Mouse (Mus musculus): Measurements from ENCODE around the gene 1500009C09Rik. TPM values are rescaled to one million over a fixed set of nuclear protein-coding genes. Genes with fewer than 3 reads are reported as not detected.

Gene 1500009C09Rik
- total and polyA plus RNA-seq, 2 experiments from 2014 or later, result 17.9 to 156 TPM

- peak; percentile 69 for DNase-seq (ENCODE audit: low spot score)
- no peaks in the 10 kb centered on the region for H3K36me3 ChIP-seq (ENCODE audit: insufficient read depth, low read length)
- no peak overlapping the region for H3K4me2 ChIP-seq (ENCODE audit: low read depth, low read length, poor library complexity, severe bottlenecking)
- no peak overlapping the region for H3K4me3 ChIP-seq (ENCODE audit: low read depth, low read length)
- no peak overlapping the region for H3K9ac ChIP-seq (replicated peaks; ENCODE audit: low read length, poor library complexity, severe bottlenecking)
- ATAC-seq (ENCODE audit: low FRiP score), result 0 out of 2 replicates have a peak, but pooled peaks have one; percentile 17
- TF ChIP-seq CTCF (IDR thresholded peaks at IDR 0.05), result no peak
- H3K27ac ChIP-seq (ENCODE audit: low read depth, low read length), result peak overlapping the region; percentile 51; the same call in 1 of the 2 replicates
- no peaks in the 10 kb centered on the region for H3K9me3 ChIP-seq (ENCODE audit: low read length)
- WGBS, result 84% methylated on average over 9 of the region's 9 CpGs
- H3K4me1 ChIP-seq (ENCODE audit: insufficient read depth, low read length), result peaks cover 12% of the 10 kb centered on the region; the same call in 1 of the 2 replicates
- no peaks in the 10 kb centered on the region for H3K27me3 ChIP-seq (ENCODE audit: insufficient read depth, low read length)
Observed at GRCm38 (mm10) chr15:82268783-82269182, 16.6 kb downstream of the 1500009C09Rik start.

- no peaks in the 10 kb centered on the region for H3K27me3 ChIP-seq (ENCODE audit: insufficient read depth, low read length)
- H3K9me3 ChIP-seq (ENCODE audit: low read length), result no peaks in the 10 kb centered on the region
- no peak overlapping the region for H3K4me2 ChIP-seq (ENCODE audit: low read depth, low read length, poor library complexity, severe bottlenecking)
- H3K4me1 ChIP-seq (ENCODE audit: insufficient read depth, low read length), result peaks cover 15% of the 10 kb centered on the region; the same call in 1 of the 2 replicates
- DNase-seq (ENCODE audit: low spot score) (peak; percentile 88), ATAC-seq (ENCODE audit: low FRiP score) (no peak)
- peak overlapping the region; percentile 19; the same call in 1 of the 2 replicates for H3K9ac ChIP-seq (replicated peaks; ENCODE audit: low read length, poor library complexity, severe bottlenecking)
- TF ChIP-seq CTCF (IDR thresholded peaks at IDR 0.05), result peak; percentile 91
- no peaks in the 10 kb centered on the region for H3K36me3 ChIP-seq (ENCODE audit: insufficient read depth, low read length)
- 0% methylated on average over 5 of the region's 5 CpGs for WGBS
- no peak overlapping the region for H3K4me3 ChIP-seq (ENCODE audit: low read depth, low read length)
- H3K27ac ChIP-seq (ENCODE audit: low read depth, low read length), result no peak overlapping the region; the same call in 1 of the 2 replicates
Observed at GRCm38 (mm10) chr15:82271201-82271600, 19.0 kb downstream of the 1500009C09Rik start.

GRCm38 (mm10) chr15:82272295-82272694 is 20.1 kb downstream of the 1500009C09Rik start:
- no peaks in the 10 kb centered on the region for H3K27me3 ChIP-seq (ENCODE audit: insufficient read depth, low read length)
- H3K36me3 ChIP-seq (ENCODE audit: insufficient read depth, low read length), result no peaks in the 10 kb centered on the region
- peaks cover 17% of the 10 kb centered on the region; the same call in 1 of the 2 replicates for H3K4me1 ChIP-seq (ENCODE audit: insufficient read depth, low read length)
- no peak overlapping the region for H3K4me3 ChIP-seq (ENCODE audit: low read depth, low read length)
- ATAC-seq (ENCODE audit: low FRiP score), result no peak
- H3K4me2 ChIP-seq (ENCODE audit: low read depth, low read length, poor library complexity, severe bottlenecking), result no peak overlapping the region
- no peak overlapping the region for H3K27ac ChIP-seq (ENCODE audit: low read depth, low read length)
- 88% methylated on average over 6 of the region's 6 CpGs for WGBS
- H3K9me3 ChIP-seq (ENCODE audit: low read length), result no peaks in the 10 kb centered on the region
- no peak for DNase-seq (ENCODE audit: low spot score)
- H3K9ac ChIP-seq (replicated peaks; ENCODE audit: low read length, poor library complexity, severe bottlenecking), result no peak overlapping the region
- no peak for TF ChIP-seq CTCF (IDR thresholded peaks at IDR 0.05)

GRCm38 (mm10) chr15:82274593-82274926 is 22.4 kb downstream of the 1500009C09Rik start, which contains the start of gene Sept3:
Gene Sept3, plus strand, starts transcription at chr15:82274893.
- Histone ChIP-seq H3K4me1 (ENCODE audit: insufficient read depth, low read length) (peaks cover 9% of the 10 kb centered on the region; the same call in 1 of the 2 replicates), H3K27ac (ENCODE audit: low read depth, low read length) (peak within 1 kb of the TSS; percentile 97), H3K27me3 (ENCODE audit: insufficient read depth, low read length) (no peaks in the 10 kb centered on the region), H3K9me3 (ENCODE audit: low read length) (no peaks in the 10 kb centered on the region), H3K4me3 (ENCODE audit: low read depth, low read length) (peak within 1 kb of the TSS; percentile 71), H3K4me2 (ENCODE audit: low read depth, low read length, poor library complexity, severe bottlenecking) (peak within 1 kb of the TSS; percentile 94), H3K9ac (replicated peaks; ENCODE audit: low read length, poor library complexity, severe bottlenecking) (peak within 1 kb of the TSS; percentile 91), H3K36me3 (ENCODE audit: insufficient read depth, low read length) (peaks cover 5% of the 10 kb centered on the region)
- whole genome bisulfite sequencing, result 36% methylated on average over 6 of the region's 6 CpGs
- ATAC-seq (ENCODE audit: low FRiP score) (no peak), DNase-seq (ENCODE audit: low spot score) (no peak)
- TF ChIP-seq CTCF (IDR thresholded peaks at IDR 0.05), result no peak

GRCm38 (mm10) chr15:82274927-82275901 is 23.0 kb downstream of the 1500009C09Rik start:
- Histone ChIP-seq H3K4me2 (ENCODE audit: low read depth, low read length, poor library complexity, severe bottlenecking) (peak overlapping the region; percentile 94), H3K27me3 (ENCODE audit: insufficient read depth, low read length) (no peaks in the 10 kb centered on the region), H3K9me3 (ENCODE audit: low read length) (no peaks in the 10 kb centered on the region), H3K9ac (replicated peaks; ENCODE audit: low read length, poor library complexity, severe bottlenecking) (peak overlapping the region; percentile 91), H3K4me1 (ENCODE audit: insufficient read depth, low read length) (peaks cover 9% of the 10 kb centered on the region; the same call in 1 of the 2 replicates), H3K36me3 (ENCODE audit: insufficient read depth, low read length) (peaks cover 9% of the 10 kb centered on the region), H3K4me3 (ENCODE audit: low read depth, low read length) (peak overlapping the region; percentile 71), H3K27ac (ENCODE audit: low read depth, low read length) (peak overlapping the region; percentile 97)
- WGBS, result under 1% methylated on average over 41 of the region's 86 CpGs
- peak; percentile 84 for DNase-seq (ENCODE audit: low spot score)
- ATAC-seq (ENCODE audit: low FRiP score), result peak; percentile 71
- no peak for TF ChIP-seq CTCF (IDR thresholded peaks at IDR 0.05)

DNA sequence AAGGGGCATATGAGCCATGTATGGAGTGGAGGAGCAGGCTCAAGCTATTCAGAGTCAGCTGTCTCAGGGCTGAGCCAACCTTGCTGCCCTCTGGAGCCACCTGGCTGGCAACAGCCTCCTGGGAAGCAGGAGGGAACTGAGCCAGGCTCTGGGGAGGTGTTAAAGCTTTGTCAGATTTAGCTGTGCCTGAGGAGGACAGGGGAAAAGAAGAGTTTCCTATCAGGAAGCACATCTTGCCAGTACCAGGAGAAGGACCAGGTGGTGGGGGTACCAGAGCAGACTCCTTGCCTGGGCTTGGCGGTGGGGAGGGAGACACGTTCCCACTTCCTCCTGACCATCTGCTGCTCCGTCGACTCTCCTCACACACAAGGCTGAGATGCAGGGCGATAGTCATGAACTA is 25.4 kb downstream of the 1500009C09Rik start:
- H3K36me3 ChIP-seq (ENCODE audit: insufficient read depth, low read length), result peaks cover 24% of the 10 kb centered on the region
- H3K4me2 ChIP-seq (ENCODE audit: low read depth, low read length, poor library complexity, severe bottlenecking), result peak overlapping the region; percentile 94
- H3K27me3 ChIP-seq (ENCODE audit: insufficient read depth, low read length), result no peaks in the 10 kb centered on the region
- H3K9ac ChIP-seq (replicated peaks; ENCODE audit: low read length, poor library complexity, severe bottlenecking), result no peak overlapping the region
- ATAC-seq (ENCODE audit: low FRiP score) (no peak), DNase-seq (ENCODE audit: low spot score) (no peak)
- H3K4me3 ChIP-seq (ENCODE audit: low read depth, low read length), result no peak overlapping the region
- WGBS, result 77% methylated on average over 5 of the region's 5 CpGs
- H3K4me1 ChIP-seq (ENCODE audit: insufficient read depth, low read length), result peaks cover 9% of the 10 kb centered on the region; the same call in 1 of the 2 replicates
- no peak overlapping the region for H3K27ac ChIP-seq (ENCODE audit: low read depth, low read length)
- TF ChIP-seq CTCF (IDR thresholded peaks at IDR 0.05), result no peak
- no peaks in the 10 kb centered on the region for H3K9me3 ChIP-seq (ENCODE audit: low read length)
